Mouse (Mus musculus) C2C12 (cell line): ENCODE results near the gene Bhlha9.

Source experiments
- CEBPB ChIP-seq: IDR thresholded peaks from one replicate; pipeline ENCODE4 v1.6.1; 2011; ENCODE audit warnings: low read depth, mild to moderate bottlenecking, control low read depth, moderate library complexity
- CTCF ChIP-seq: IDR thresholded peaks from one replicate; pipeline ENCODE4 v1.5.1; 2011; ENCODE audit not compliant: control insufficient read depth, insufficient read depth, insufficient read length
- MYOG ChIP-seq: IDR thresholded peaks from one replicate; pipeline ENCODE4 v1.6.1; 2011; ENCODE audit not compliant: control insufficient read depth, insufficient read length; ENCODE audit errors: extremely low read depth
- USF1 ChIP-seq: IDR thresholded peaks from one replicate; pipeline ENCODE4 v1.6.1; 2011; ENCODE audit warnings: low read depth, mild to moderate bottlenecking, control low read depth, moderate library complexity

DNA sequence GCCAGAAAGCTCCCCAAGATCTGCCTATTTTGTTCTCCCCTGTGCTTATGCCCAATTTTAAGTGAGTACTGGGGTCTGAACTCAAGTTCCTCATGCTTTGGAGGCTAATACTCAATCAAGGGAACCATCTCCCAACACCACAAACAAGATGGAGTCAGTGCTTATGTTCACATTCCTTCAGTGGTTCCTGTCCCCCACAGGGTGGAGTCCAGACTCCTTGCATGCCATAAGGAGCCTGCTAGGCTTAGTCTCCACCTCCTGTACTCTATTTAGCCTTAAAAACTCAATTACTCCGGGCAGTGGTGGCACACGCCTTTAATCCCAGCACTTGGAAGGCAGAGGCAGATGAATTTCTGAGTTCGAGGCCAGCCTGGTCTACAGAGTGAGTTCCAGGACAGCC is 47.4 kb upstream of the Bhlha9 start:
- TF ChIP-seq CTCF (no peak), USF1 (no peak), CEBPB (no peak), MYOG (no peak)
